Mouse (Mus musculus): ENCODE results near the gene Mepe. TPM values are rescaled to one million over a fixed set of nuclear protein-coding genes. Genes with fewer than 3 reads are reported as not detected.

The Mepe gene
- total RNA-seq, 1 experiment from 2014 or later: not detected

DNA sequence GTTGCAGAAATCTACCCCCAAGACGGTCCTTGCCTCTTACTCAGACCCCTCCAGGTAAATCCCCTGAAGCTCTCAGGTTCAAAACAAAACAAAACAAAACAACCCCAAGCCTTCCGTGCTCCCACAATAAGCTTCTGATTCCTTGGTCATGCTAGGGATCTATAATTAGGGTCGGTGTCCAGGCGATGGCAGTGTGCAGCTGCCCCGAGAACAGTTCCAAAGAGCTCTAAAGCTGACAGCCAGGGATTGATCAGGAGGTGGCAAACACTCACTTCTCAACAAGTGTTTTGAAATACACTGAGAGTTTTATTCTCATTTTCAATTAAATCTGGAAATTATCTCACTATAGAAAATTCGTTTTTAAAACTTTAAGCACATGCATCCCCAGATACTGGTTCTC lies 17.8 kb downstream of the Mepe start:
- no peak for ATAC-seq (replicated peaks in 1 of 2; ENCODE audit: insufficient read depth in 1 of 2, low FRiP score in 2 of 2, low TSS enrichment in 1 of 2, low read depth in 1 of 2, poor library complexity in 2 of 2, severe bottlenecking in 2 of 2)

DNA sequence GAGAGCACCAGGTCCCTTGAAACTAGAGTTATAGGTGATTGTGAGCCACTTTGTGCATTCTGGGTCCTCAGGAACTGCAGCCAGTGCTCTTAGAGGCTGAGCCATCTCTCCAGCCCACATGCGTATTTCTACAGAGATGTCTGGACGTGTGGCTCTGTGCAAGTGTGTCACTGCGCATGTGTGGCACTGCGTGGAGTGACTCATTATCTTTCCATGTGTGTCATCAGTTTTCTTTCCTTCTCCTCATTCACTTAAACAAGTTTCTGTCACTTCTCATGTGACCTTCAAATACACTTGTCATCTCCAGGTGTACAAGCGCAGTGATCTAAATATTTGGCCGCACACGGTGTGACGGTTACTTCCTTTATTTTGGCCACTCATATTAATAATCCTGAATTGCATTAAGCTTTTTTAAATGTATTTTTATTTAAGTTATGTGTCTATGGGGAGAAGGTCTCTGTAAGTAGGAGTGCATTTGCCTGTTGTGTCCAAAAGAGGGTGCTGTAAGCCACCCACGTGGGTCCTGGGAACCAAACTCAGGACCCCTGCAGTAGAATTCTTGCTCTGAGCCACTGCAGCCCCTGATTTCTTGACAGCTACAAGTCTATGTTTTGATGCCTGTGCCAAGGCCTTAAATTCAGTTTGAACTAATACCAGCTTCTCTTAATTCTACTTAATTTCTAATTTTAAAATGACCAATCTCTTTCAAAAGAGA lies 19.6 kb downstream of the Mepe start:
- peak; percentile 51 to 67; a peak in 3 of 4 replicates for ATAC-seq (replicated peaks in 1 of 2; ENCODE audit: insufficient read depth in 1 of 2, low FRiP score in 2 of 2, low TSS enrichment in 1 of 2, low read depth in 1 of 2, poor library complexity in 2 of 2, severe bottlenecking in 2 of 2)

- ATAC-seq (replicated peaks in 1 of 2; ENCODE audit: insufficient read depth in 1 of 2, low FRiP score in 2 of 2, low TSS enrichment in 1 of 2, low read depth in 1 of 2, poor library complexity in 2 of 2, severe bottlenecking in 2 of 2): peak; percentile 29 to 32; a peak in 1 of 4 replicates
These were observed 20.1 kb downstream of the Mepe start for GRCm38 (mm10) chr5:104345241-104345630.

DNA sequence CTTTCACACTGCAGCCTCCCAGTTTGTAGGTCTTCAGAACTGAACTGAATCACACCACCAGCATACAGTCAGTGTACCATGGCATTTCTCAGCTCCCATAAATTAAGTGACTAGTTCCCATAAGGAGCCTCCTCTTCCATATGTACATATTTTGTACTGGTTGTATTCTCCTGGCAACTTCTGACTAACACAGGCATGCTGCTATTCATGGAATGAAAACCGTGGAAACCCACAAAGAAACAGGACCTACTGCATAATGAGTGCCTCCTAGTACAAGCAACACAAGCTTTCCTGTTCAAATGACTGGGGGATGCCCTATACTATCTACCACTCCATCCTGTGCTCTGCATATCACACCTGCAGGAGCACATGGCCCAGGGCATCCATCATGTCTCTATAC lies 25.9 kb downstream of the Mepe start:
- ATAC-seq (replicated peaks in 1 of 2; ENCODE audit: insufficient read depth in 1 of 2, low FRiP score in 2 of 2, low TSS enrichment in 1 of 2, low read depth in 1 of 2, poor library complexity in 2 of 2, severe bottlenecking in 2 of 2): no peak

DNA sequence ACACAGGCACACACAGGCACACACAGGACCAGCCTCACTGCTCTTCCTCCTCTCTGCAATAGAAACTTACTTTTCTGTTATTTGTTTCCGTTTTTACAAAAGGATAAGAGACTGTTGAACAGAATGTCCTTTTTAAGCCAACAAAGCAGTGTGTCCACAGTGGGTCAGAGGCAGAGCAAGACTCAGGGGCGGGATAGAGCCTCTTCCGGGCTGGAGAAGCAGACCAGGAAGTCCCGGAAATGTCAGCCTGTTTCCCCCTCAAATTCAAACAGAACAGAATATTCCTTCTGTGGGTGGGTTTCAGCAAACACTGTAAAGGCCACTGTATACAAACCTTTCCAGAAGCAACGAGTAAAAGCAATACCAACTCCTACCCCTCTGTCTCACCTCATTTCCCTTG lies 26.7 kb downstream of the Mepe start:
- peak; percentile 39 to 51; a peak in 2 of 4 replicates for ATAC-seq (replicated peaks in 1 of 2; ENCODE audit: insufficient read depth in 1 of 2, low FRiP score in 2 of 2, low TSS enrichment in 1 of 2, low read depth in 1 of 2, poor library complexity in 2 of 2, severe bottlenecking in 2 of 2)

DNA sequence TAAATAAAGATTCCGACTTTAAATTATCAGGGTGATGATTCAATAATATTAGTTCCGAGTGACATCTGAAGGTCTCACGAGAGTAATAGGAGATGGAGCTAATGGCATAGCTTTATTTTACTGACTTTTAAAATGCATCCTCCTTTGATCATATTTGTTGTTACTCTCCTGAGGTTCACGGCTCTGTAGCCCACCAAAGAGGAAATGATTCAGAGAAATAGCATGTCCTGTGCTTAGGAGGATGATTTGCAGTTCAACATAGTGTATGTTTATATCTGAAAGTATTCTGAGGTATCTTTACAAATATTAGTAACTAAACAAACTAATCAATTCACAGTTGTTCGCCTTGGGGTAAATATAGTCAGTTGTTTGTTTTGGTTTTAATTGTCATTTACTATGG lies 32.4 kb downstream of the Mepe start:
- peak; percentile 32 to 67; a peak in 3 of 4 replicates for ATAC-seq (replicated peaks in 1 of 2; ENCODE audit: insufficient read depth in 1 of 2, low FRiP score in 2 of 2, low TSS enrichment in 1 of 2, low read depth in 1 of 2, poor library complexity in 2 of 2, severe bottlenecking in 2 of 2)

DNA sequence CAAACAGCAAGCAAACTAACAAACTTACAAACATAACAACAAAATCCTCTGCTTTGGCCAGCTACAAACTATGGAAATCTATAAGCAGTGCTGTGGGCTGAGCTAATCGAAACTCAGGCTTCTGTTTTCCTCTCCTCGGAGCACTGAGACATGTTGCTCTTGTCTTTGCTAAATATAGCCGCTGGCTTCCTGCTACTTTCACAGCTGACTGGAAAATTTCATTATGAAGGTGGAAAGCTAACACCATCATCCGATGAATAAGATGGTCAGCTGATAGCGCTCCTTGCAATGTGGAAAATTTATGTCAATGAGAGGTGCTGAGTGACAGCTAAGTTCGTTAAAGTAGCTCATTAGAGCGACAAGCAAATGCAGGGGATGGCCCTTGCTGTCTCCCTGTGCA lies 33.5 kb downstream of the Mepe start:
- ATAC-seq (replicated peaks in 1 of 2; ENCODE audit: insufficient read depth in 1 of 2, low FRiP score in 2 of 2, low TSS enrichment in 1 of 2, low read depth in 1 of 2, poor library complexity in 2 of 2, severe bottlenecking in 2 of 2): peak in 1 of 2 experiments; percentile 25; a peak in 1 of 4 replicates

DNA sequence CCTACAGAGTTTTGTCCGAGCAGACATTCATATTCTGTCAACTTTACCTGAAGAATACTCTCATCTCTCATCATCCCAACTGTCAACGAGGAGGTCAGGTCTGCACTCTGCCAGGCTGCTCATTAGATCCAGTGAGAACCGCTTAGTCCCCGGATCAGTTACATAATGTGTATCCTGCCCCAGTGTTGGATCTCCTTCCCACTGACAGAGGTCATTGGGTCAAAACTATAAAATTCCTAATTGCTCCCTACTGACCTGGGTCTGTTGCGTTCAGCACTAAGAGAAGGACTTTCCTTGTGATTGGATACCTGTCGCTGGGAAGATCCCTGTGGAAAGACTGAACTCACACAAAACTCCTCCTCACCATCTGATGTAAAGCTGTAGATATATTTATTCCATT lies 34.1 kb downstream of the Mepe start:
- ATAC-seq (replicated peaks in 1 of 2; ENCODE audit: insufficient read depth in 1 of 2, low FRiP score in 2 of 2, low TSS enrichment in 1 of 2, low read depth in 1 of 2, poor library complexity in 2 of 2, severe bottlenecking in 2 of 2): no peak

- no peak for ATAC-seq (replicated peaks in 1 of 2; ENCODE audit: insufficient read depth in 1 of 2, low FRiP score in 2 of 2, low TSS enrichment in 1 of 2, low read depth in 1 of 2, poor library complexity in 2 of 2, severe bottlenecking in 2 of 2)
These were observed 45.5 kb downstream of the Mepe start for GRCm38 (mm10) chr5:104370580-104370979.

- no peak for ATAC-seq (replicated peaks in 1 of 2; ENCODE audit: insufficient read depth in 1 of 2, low FRiP score in 2 of 2, low TSS enrichment in 1 of 2, low read depth in 1 of 2, poor library complexity in 2 of 2, severe bottlenecking in 2 of 2)
These were observed 46.2 kb downstream of the Mepe start for GRCm38 (mm10) chr5:104371284-104371683.

DNA sequence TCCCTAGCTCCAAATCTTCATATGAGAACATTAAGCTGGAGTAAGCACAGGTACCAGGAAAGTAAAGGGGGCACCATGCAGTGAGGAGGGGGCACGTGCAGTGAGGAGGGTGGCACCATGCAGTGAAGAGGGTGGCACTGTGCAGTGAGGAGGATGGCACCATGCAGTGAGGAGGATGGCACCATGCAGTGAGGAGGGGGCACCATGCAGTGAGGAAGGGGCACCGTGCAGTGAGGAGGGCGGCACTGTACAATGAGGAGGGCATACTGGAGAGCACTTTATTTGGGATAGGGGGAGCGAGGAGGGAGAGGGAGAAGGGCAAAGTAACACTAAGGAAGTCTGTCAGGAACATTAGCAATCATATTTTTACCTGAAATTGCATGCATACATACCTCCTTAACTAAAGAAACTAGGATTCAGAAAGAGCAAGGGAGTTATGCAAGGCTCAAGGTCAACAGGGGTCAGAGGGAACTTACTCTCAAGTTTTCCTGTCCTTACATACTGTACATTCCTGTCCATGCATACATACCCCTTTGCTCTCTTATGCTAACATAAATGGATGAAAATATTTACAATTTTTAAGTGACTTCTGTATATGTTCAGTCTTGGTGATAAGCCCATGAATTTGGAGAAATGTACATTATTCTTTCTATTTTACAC lies 48.6 kb downstream of the Mepe start:
- no peak for ATAC-seq (replicated peaks in 1 of 2; ENCODE audit: insufficient read depth in 1 of 2, low FRiP score in 2 of 2, low TSS enrichment in 1 of 2, low read depth in 1 of 2, poor library complexity in 2 of 2, severe bottlenecking in 2 of 2)

GRCm38 (mm10) chr5:104374308-104374660 lies 49.2 kb downstream of the Mepe start:
- ATAC-seq (replicated peaks in 1 of 2; ENCODE audit: insufficient read depth in 1 of 2, low FRiP score in 2 of 2, low TSS enrichment in 1 of 2, low read depth in 1 of 2, poor library complexity in 2 of 2, severe bottlenecking in 2 of 2): no peak

DNA sequence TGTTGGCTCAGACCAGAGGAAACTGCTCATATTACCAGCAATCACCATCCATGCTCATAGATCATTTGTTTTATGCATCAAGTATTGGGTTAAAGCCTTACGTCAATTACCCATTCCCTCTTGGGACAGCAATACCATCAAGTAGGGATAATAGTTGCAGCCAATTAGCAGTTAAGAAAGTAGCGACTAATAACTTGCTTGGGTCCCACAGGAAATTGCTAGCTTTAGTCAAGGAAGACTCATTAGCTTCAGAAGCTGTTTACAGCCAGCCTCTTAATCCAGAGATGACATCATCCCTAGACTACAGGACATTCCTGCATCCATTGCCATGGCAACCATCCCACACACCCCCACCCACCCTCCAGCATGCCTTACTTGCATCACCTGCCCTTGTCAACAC lies 50.0 kb downstream of the Mepe start:
- no peak for ATAC-seq (replicated peaks in 1 of 2; ENCODE audit: insufficient read depth in 1 of 2, low FRiP score in 2 of 2, low TSS enrichment in 1 of 2, low read depth in 1 of 2, poor library complexity in 2 of 2, severe bottlenecking in 2 of 2)

DNA sequence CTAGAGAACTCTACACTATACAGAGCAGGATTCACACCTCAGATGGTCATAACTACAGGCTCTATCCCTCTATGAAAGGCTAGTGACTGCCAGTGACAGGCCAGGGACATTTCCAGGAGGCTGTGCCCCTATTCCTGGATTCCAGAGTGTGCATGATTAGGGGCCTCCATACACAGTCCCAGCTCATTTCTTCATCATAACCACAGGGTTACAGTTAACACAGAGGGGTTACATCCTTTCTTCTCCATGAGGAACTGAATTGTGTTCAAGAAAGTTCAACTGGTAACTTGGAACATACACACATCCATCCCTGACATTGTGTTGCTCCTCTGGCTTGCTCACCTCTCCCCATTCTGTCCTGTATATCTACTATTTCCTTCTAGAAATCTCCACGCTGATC lies 51.8 kb downstream of the Mepe start:
- ATAC-seq (replicated peaks in 1 of 2; ENCODE audit: insufficient read depth in 1 of 2, low FRiP score in 2 of 2, low TSS enrichment in 1 of 2, low read depth in 1 of 2, poor library complexity in 2 of 2, severe bottlenecking in 2 of 2): no peak

DNA sequence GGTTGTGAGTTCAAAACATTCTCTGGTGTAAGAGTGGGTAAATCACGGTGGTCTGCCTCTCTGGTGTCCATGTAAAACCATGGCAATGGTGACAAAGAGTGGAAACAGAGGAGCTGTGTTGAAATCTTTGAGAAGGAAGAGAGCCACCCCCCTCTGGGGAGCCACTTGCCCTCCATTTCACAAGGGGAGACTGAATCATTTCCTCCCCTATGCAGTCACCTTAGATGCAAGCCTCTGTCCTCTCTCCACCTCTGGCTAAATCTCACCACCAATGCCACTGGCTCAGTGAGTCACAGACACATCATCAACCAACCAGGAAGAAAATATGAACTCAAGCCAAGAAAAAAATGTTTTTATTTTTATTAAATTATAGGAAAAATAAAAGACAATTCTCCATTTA lies 55.4 kb downstream of the Mepe start:
- ATAC-seq (replicated peaks in 1 of 2; ENCODE audit: insufficient read depth in 1 of 2, low FRiP score in 2 of 2, low TSS enrichment in 1 of 2, low read depth in 1 of 2, poor library complexity in 2 of 2, severe bottlenecking in 2 of 2): peak; percentile 60 to 85; a peak in 3 of 4 replicates

DNA sequence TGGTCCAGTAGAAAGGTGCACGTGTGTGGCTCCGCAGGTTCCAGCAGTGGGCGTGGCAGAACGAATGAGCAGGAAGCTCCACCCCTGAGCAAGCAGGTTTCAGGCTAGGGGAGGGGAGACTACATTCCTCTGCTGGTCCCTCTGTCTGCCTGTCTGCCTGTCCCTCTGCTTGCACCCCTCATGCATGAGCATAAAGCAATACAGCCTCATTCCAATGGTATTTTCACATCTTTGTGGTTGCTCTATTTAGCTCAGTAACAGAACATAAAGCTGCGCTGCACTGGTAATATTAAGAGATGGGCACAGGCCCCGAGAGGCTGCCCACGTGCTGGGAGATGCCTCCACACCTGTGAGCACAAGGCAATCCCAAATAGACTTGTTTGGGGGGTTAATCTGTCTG lies 56.5 kb downstream of the Mepe start:
- no peak for ATAC-seq (replicated peaks in 1 of 2; ENCODE audit: insufficient read depth in 1 of 2, low FRiP score in 2 of 2, low TSS enrichment in 1 of 2, low read depth in 1 of 2, poor library complexity in 2 of 2, severe bottlenecking in 2 of 2)

DNA sequence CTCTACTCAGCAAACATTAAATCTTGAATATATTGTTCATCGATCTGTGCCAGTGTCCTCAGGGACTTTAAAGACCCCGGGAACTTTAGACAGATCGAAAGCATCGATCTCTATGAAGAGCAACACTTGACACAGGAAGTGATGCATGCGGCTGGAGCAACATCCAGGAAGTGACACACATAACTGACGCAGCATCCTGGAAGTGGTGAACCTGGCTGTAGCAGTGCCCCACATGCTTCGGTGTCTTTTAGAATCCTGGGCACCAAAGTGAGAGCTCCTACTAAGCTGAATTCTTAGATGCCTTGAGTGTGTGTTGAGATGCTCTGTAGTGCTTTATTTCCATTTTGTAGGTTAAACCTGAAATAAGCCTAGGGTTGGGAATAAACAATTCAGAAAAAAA lies 59.4 kb downstream of the Mepe start:
- ATAC-seq (replicated peaks in 1 of 2; ENCODE audit: insufficient read depth in 1 of 2, low FRiP score in 2 of 2, low TSS enrichment in 1 of 2, low read depth in 1 of 2, poor library complexity in 2 of 2, severe bottlenecking in 2 of 2): peak; percentile 22 to 77; a peak in 1 of 4 replicates

DNA sequence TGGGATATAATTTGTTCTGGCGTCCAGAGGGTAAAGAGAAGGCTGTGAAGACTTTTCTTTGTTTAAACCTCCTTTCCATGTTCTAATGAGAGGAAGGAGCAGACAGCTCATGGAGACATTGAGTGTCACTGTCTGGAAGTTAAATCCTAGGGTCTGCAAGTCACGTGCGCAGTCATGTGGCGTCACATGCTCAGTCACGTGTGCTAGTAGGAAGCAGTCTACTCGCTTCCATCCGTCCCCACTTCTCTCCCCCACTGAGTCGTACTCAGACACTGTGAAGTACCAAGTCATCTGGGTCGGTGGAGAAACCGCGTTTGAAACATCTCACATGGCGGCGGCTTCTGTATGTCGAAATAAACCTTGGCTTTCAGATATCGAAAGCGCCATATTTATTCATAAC lies 60.4 kb downstream of the Mepe start:
- ATAC-seq (replicated peaks in 1 of 2; ENCODE audit: insufficient read depth in 1 of 2, low FRiP score in 2 of 2, low TSS enrichment in 1 of 2, low read depth in 1 of 2, poor library complexity in 2 of 2, severe bottlenecking in 2 of 2): no peak

- no peak for ATAC-seq (replicated peaks in 1 of 2; ENCODE audit: insufficient read depth in 1 of 2, low FRiP score in 2 of 2, low TSS enrichment in 1 of 2, low read depth in 1 of 2, poor library complexity in 2 of 2, severe bottlenecking in 2 of 2)
These were observed 61.8 kb downstream of the Mepe start for GRCm38 (mm10) chr5:104386908-104387307.

All from hematopoietic stem cell, adult 5-6 weeks (primary cell).